Mouse (Mus musculus) T-helper 1 cell (primary cell): ENCODE measurements at regions not wholly inside any gene's neighbourhood (a gene's known extent, or its start where the extent isn't known, plus 50 kb on each side); places are given as distances from the start of the nearest gene placed in this dataset.

Source experiments
- in situ Hi-C: fragments of 300-600 bp; cut with MboI, MseI; formaldehyde crosslinking; loops from one replicate; pipeline ENCODE4 v1.15.1; 2025; ENCODE audit warnings: high pct_unique_total_duplicates

DNA sequence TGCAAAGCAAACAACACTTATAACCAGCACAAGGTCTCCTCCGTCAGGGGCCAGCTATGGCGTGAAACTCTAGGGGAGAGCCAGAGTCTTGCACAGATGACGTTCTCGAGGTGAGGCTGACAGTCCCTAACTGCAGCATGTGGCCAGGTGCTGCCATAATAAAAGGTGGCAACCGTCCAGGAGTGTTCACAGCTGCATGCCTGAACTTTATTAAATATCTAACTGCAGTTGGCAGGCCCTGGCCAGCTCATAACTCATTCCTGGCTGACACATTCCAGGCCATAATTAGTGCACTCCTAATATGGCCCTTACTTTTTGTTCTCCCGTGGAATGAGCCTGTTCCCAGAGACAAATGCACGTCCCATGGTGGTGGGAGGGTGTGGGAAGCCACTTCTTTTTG lies 169.6 kb downstream of the Gas1 start:
- in situ Hi-C loops = no loop called here

DNA sequence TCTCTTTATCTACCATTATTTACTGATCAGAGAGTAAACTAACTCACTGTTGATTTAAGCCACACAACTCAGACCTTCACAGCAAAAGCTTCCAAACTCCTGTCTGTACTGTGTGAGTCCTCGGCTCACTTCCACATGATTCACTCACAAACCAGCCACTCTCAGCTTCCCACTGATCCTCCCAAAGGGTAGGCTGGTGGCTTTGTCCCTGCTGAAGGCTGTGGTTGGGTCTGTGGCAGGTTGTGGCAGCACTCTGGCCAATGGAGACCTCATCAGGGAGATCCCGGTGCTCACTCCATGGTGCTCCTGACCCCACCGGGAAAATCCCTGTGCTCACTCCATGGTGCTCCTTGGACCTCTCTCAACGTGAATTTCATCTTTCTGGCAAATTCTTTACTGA lies 170.1 kb downstream of the Gas1 start:
- in situ Hi-C loops = no loop called here

- in situ Hi-C loops = no loop called here
Measured at GRCm38 (mm10) chr13:60004611-60005010, 172.6 kb downstream of the Gas1 start.

DNA sequence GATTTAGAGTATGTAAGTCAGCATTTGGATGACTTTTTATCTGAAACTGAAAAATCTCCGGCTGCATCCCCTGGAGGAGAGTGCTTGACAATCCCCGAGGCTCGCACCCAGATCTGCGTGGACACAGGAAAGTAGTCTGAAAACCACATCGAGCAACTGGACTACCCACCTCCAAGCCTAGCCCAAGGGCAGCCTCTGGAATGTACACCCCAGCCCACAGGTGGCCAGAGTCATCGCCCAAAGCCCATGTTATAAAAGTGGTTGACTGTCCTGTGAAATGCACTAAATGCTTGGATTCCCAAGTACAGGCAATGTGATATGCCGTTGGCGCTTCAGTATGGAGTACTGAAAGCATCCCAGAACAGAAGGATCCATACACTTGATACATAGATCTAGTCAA lies 175.1 kb downstream of the Gas1 start:
- in situ Hi-C loops = no loop called here

DNA sequence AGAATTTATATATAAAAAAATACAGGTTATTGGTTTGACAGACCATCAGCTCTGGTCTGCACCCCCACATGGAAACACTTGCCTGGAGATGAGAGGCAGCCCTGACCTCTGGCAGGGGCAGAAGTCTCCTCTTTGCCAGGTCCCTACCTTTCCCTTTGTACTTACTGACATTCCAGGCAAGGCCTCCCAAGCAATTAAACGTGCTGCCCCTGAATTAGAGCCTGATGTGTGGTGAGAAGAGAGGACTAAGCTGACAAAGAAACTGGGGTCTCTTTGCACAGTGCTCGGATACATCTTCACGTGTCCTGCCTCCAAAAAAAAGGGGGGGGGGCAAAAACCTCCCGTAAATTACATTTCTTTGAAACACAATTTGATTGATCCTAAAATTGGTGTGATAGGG lies 175.5 kb downstream of the Gas1 start:
- in situ Hi-C loops = no loop called here

DNA sequence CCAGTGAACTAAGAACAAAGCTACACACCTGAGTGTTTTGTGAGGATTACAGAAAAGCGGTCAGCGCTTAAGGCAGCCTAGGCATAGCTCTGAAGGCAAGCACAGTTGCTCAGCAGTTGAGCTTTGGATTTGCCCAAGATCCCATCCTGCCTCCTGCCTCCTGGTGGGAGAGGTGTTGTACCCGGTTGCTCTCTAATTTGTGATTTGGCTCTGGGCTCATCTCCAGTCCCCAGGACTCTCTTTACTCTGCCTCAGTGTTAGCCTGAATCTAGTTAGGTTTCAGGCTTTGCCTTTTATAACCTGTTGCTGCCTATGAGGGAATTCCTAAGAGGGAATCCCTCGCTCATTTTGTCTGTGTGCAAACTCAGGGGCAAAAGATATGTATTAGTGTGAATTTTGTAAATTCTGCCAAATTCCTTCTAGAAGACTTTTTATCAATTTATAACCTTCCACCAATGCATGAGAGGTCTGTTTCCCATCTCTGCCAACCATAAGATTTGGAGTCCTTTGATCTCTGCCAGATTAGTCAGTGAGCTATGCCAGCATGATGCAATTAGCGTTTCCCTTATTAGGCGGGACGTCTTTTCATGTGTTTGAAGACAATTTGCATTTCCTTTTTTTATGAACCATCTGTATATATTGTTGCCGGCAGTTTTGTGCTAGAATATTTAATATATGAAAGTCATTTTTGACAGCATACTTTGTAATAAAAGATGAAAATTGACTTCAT lies 176.4 kb downstream of the Gas1 start:
- in situ Hi-C loops = no loop called here

DNA sequence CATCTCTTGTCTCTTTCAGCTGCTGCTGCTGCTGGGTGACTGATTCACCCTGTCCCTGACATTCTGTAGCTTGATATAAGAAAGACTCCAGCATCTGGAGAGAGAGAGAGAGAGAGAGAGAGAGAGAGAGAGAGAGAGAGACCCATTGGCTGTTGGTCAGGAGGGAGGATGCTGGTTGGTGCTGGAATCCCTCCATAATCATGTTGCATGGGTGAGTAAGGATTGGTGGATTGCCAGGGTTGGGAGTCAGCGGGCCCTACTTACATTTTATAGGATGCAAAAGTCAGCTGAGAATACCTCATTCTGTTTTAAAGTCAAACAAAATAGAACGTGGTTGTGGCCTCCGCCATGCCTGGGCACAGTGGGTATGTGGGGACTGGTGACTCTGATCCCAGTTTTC lies 174.5 kb upstream of the Tut7 start:
- in situ Hi-C loops = no loop called here

DNA sequence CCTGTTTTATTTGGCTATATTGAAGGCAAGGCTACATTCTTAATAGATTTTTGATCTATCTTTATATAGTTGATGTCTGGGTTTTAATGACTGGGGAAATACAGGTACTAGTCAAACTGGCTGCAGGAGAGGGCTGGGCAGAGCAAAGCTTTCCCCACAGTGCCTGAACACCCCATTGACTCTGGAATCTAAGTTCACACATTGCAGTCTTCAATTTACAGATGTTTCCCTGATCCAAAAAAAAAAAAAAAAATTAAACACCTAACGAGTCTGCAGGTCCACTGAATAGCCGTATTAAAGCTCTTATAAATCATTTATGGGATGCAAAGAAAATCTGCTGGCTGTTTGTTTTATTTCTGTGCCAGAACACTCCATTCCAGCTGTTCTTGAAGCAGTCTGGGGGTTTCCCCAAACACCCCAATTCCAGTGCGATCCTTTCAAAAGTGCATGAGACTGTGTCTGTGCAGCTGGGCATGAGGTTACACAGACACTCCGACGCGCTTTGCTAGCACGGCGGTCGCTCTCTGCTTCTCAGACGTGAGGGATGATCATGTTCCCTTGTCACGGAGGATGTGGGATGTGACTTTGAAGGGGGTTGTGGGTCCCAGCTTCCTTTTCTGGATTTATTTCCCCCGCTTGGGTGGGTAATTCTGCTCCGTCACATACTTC lies 173.3 kb upstream of the Tut7 start:
- in situ Hi-C loops = no loop called here

DNA sequence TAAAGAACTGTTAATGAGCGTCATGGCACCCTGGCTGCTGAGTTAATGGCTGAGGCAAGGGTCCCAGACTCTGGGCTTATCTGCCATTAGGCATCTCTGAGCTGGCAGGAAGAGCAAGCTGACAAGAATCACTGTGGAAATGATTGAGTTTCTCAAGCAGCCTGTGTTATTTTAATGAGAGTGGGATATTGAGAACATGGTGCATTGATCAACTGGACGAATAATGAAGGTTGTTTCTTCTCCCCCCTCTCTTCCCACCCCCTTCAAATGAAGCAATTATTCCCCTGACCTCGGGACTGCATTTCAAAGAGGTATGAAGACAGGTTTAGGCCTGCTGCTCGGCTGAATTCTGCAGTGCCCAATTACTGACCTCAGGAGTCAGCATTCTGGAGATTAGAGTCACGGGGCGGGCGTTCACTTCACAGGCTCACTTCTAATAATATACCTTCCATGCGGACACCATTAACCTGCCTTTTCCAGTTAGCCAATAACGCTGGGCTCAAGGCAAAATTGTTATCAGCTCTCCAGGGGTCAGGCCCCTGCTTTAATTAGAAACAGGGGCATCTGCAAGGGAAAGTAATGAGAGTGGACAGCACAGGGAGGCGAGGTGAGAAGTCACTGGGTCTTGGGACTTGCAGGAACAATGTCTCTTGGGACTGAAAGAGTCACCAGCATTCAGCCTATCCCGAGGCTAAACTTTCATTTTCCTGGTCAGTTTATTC lies 170.0 kb upstream of the Tut7 start:
- in situ Hi-C loops = no loop called here

DNA sequence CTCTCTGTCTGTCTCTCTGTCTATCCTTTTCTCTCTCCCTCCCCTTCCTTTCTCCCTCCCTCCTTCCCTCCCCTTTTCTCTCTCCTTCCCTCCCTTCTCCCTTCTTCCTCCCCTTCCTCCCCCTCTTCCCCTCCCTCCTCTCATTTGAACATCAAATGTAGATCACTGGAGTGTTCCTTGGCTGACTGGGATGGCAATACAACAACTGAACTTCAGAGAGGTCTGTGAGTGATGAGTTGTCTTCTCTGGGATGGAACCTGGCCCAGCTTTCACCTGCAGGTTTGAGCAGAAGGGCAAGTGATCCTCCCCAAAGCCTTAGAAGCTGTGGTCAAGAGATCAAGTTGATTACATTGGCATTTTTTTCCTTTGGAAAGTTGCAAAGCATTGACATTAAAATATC lies 169.4 kb upstream of the Tut7 start:
- in situ Hi-C loops = no loop called here

GRCm38 (mm10) chr13:59990402-59991280 lies 167.7 kb upstream of the Tut7 start:
- in situ Hi-C loops = no loop called here

- in situ Hi-C loops = no loop called here
Measured at GRCm38 (mm10) chr13:59988393-59988965, 165.5 kb upstream of the Tut7 start.

DNA sequence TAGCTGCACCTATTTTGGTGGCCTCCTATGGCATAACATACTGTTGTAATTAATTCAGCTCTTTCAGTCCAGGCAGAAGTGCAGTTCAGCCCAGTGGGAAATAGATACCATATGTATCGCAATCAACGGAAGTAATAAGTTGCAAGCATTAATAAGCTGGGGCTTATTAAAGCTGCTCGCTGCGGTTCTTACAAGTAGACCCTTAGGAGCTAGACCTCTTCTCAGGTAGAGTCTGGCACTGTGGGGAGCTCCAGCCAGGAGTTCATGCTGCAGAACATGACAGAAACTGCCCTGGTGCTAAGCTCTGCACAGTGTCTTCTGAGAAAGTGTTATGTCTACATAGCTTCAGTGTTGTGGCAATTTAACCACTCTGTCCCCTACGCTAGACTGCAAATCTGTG lies 153.5 kb upstream of the Tut7 start:
- in situ Hi-C loops = no loop called here

- in situ Hi-C loops = no loop called here
Measured at GRCm38 (mm10) chr13:59972093-59972427, 149.1 kb upstream of the Tut7 start.

GRCm38 (mm10) chr13:59971231-59972092 lies 148.5 kb upstream of the Tut7 start:
- in situ Hi-C loops = no loop called here

- in situ Hi-C loops = no loop called here
Measured at GRCm38 (mm10) chr13:59970430-59970829, 147.5 kb upstream of the Tut7 start.

GRCm38 (mm10) chr13:59969484-59969883 lies 146.5 kb upstream of the Tut7 start:
- in situ Hi-C loops = no loop called here

DNA sequence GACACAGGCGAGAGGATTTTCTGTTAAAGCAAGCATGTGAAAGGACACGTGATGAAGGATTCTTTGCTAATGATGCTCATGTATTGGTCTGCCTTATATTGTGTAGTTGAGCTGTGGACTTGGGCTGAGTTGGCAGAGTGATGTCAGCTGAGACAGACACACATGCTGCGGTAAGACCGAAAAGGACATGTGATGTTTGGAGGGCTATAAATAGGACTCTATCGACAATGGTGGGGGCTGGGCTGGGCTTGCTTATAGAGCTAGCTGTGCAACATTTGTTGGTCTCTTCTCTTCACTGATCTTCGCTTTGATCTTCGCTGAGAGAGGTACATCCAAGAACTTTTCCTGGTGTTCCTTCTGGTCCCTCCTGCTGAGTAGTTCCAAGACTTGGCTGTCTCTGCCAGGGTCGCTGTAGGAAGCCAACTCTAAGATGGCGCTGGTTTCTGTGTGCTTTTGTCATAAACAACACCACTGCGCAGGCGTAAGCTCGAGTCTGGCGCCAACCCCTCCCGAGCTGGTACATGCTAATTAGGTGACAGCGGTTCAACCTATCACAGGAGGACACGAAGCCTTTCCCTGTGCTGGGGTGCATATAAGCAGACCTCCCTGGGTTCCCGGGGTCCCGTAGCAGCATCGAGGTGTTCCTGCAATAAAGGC lies 145.8 kb upstream of the Tut7 start:
- in situ Hi-C loops = no loop called here

- in situ Hi-C loops = no loop called here
Measured at GRCm38 (mm10) chr13:59966535-59967255, 143.7 kb upstream of the Tut7 start.
